Mouse (Mus musculus): Measurements from ENCODE around the gene D130043K22Rik. TPM values are rescaled to one million over a fixed set of nuclear protein-coding genes. Genes with fewer than 3 reads are reported as not detected.

D130043K22Rik gene
- polyA plus RNA-seq, 1 experiment = 0.02 TPM

- Histone ChIP-seq H3K79me2 (ENCODE audit: control insufficient read depth, insufficient read depth) (peaks cover 54% of the 10 kb centered on the region), H3K4me3 (ENCODE audit: insufficient read depth, poor library complexity, severe bottlenecking) (peak within 1 kb of the TSS; percentile 94), H3ac (ENCODE audit: control insufficient read depth, insufficient read length, low read depth) (peak within 1 kb of the TSS; percentile 96), H3K79me3 (ENCODE audit: low read depth) (peaks cover 46% of the 10 kb centered on the region), H3K27me3 (ENCODE audit: control insufficient read depth, insufficient read depth, insufficient read length) (no peaks in the 10 kb centered on the region), H3K36me3 (ENCODE audit: control insufficient read depth, insufficient read depth) (peaks cover 36% of the 10 kb centered on the region)
- TF ChIP-seq MYOG (IDR thresholded peaks at IDR 0.05; ENCODE audit: control insufficient read depth, extremely low read depth, insufficient read length) = no peak
- TF ChIP-seq FOSL1 (IDR thresholded peaks at IDR 0.05; ENCODE audit: insufficient read depth, low read length, poor library complexity, severe bottlenecking) = no peak
- TF ChIP-seq MYOD1 (IDR thresholded peaks at IDR 0.05; ENCODE audit: control insufficient read depth, insufficient read length, low read depth) = no peak
- no peak for TF ChIP-seq CEBPB (IDR thresholded peaks at IDR 0.05; ENCODE audit: low read depth)
- TF ChIP-seq CTCF (IDR thresholded peaks at IDR 0.05; ENCODE audit: control insufficient read depth, insufficient read depth, insufficient read length) = no peak
- TF ChIP-seq USF1 (IDR thresholded peaks at IDR 0.05; ENCODE audit: low read depth) = no peak
- no peak for TF ChIP-seq MAX (IDR thresholded peaks at IDR 0.05)
These were observed 43.5 kb upstream of the D130043K22Rik start, which contains the start of gene BC005537 for GRCm38 (mm10) chr13:24801308-24801921. Gene BC005537 (plus strand): TSS chr13:24801657.

GRCm38 (mm10) chr13:24802131-24802691 is 42.7 kb upstream of the D130043K22Rik start:
- peak overlapping the region; percentile 93 for H3ac ChIP-seq (ENCODE audit: control insufficient read depth, insufficient read length, low read depth)
- peaks cover 52% of the 10 kb centered on the region for H3K79me3 ChIP-seq (ENCODE audit: low read depth)
- H3K4me3 ChIP-seq (ENCODE audit: insufficient read depth, poor library complexity, severe bottlenecking) = peak overlapping the region; percentile 94
- H3K27me3 ChIP-seq (ENCODE audit: control insufficient read depth, insufficient read depth, insufficient read length) = no peaks in the 10 kb centered on the region
- peaks cover 60% of the 10 kb centered on the region for H3K79me2 ChIP-seq (ENCODE audit: control insufficient read depth, insufficient read depth)
- peaks cover 44% of the 10 kb centered on the region for H3K36me3 ChIP-seq (ENCODE audit: control insufficient read depth, insufficient read depth)
- no peak for TF ChIP-seq MYOG (IDR thresholded peaks at IDR 0.05; ENCODE audit: control insufficient read depth, extremely low read depth, insufficient read length)
- no peak for TF ChIP-seq FOSL1 (IDR thresholded peaks at IDR 0.05; ENCODE audit: insufficient read depth, low read length, poor library complexity, severe bottlenecking)
- TF ChIP-seq MYOD1 (IDR thresholded peaks at IDR 0.05; ENCODE audit: control insufficient read depth, insufficient read length, low read depth) = peak; percentile 3
- TF ChIP-seq USF1 (IDR thresholded peaks at IDR 0.05; ENCODE audit: low read depth) = no peak
- no peak for TF ChIP-seq CTCF (IDR thresholded peaks at IDR 0.05; ENCODE audit: control insufficient read depth, insufficient read depth, insufficient read length)
- TF ChIP-seq MAX (IDR thresholded peaks at IDR 0.05) = no peak

GRCm38 (mm10) chr13:24803196-24803595 is 41.7 kb upstream of the D130043K22Rik start:
- peaks cover 54% of the 10 kb centered on the region for H3K79me3 ChIP-seq (ENCODE audit: low read depth)
- H3K79me2 ChIP-seq (ENCODE audit: control insufficient read depth, insufficient read depth) = peaks cover 70% of the 10 kb centered on the region
- no peaks in the 10 kb centered on the region for H3K27me3 ChIP-seq (ENCODE audit: control insufficient read depth, insufficient read depth, insufficient read length)
- H3K4me3 ChIP-seq (ENCODE audit: insufficient read depth, poor library complexity, severe bottlenecking) = peak overlapping the region; percentile 94
- no peak overlapping the region for H3ac ChIP-seq (ENCODE audit: control insufficient read depth, insufficient read length, low read depth)
- no peak for TF ChIP-seq CTCF (IDR thresholded peaks at IDR 0.05; ENCODE audit: control insufficient read depth, insufficient read depth, insufficient read length)
- TF ChIP-seq MYOG (IDR thresholded peaks at IDR 0.05; ENCODE audit: control insufficient read depth, extremely low read depth, insufficient read length) = no peak
- no peak for TF ChIP-seq MYOD1 (IDR thresholded peaks at IDR 0.05; ENCODE audit: control insufficient read depth, insufficient read length, low read depth)
- no peak for TF ChIP-seq USF1 (IDR thresholded peaks at IDR 0.05; ENCODE audit: low read depth)
- TF ChIP-seq CEBPB (IDR thresholded peaks at IDR 0.05; ENCODE audit: low read depth) = no peak
- peaks cover 53% of the 10 kb centered on the region for H3K36me3 ChIP-seq (ENCODE audit: control insufficient read depth, insufficient read depth)

- H3K36me3 ChIP-seq (ENCODE audit: control insufficient read depth, insufficient read depth) = peaks cover 82% of the 10 kb centered on the region
- H3K79me2 ChIP-seq (ENCODE audit: control insufficient read depth, insufficient read depth) = peaks cover 93% of the 10 kb centered on the region
- no peaks in the 10 kb centered on the region for H3K27me3 ChIP-seq (ENCODE audit: control insufficient read depth, insufficient read depth, insufficient read length)
- H3K79me3 ChIP-seq (ENCODE audit: low read depth) = peaks cover 62% of the 10 kb centered on the region
- no peak overlapping the region for H3ac ChIP-seq (ENCODE audit: control insufficient read depth, insufficient read length, low read depth)
- TF ChIP-seq MYOG (IDR thresholded peaks at IDR 0.05; ENCODE audit: control insufficient read depth, extremely low read depth, insufficient read length) = no peak
- no peak for TF ChIP-seq FOSL1 (IDR thresholded peaks at IDR 0.05; ENCODE audit: insufficient read depth, low read length, poor library complexity, severe bottlenecking)
- no peak for TF ChIP-seq MAX (IDR thresholded peaks at IDR 0.05)
- no peak for TF ChIP-seq USF1 (IDR thresholded peaks at IDR 0.05; ENCODE audit: low read depth)
- TF ChIP-seq CTCF (IDR thresholded peaks at IDR 0.05; ENCODE audit: control insufficient read depth, insufficient read depth, insufficient read length) = no peak
- TF ChIP-seq MYOD1 (IDR thresholded peaks at IDR 0.05; ENCODE audit: control insufficient read depth, insufficient read length, low read depth) = no peak
- no peak for TF ChIP-seq CEBPB (IDR thresholded peaks at IDR 0.05; ENCODE audit: low read depth)
- H3K4me3 ChIP-seq (ENCODE audit: insufficient read depth, poor library complexity, severe bottlenecking) = no peak overlapping the region
These were observed 38.9 kb upstream of the D130043K22Rik start for GRCm38 (mm10) chr13:24806079-24806478.

- no peak overlapping the region for H3ac ChIP-seq (ENCODE audit: control insufficient read depth, insufficient read length, low read depth)
- TF ChIP-seq MYOD1 (IDR thresholded peaks at IDR 0.05; ENCODE audit: control insufficient read depth, insufficient read length, low read depth) (no peak), USF1 (IDR thresholded peaks at IDR 0.05; ENCODE audit: low read depth) (no peak), FOSL1 (IDR thresholded peaks at IDR 0.05; ENCODE audit: insufficient read depth, low read length, poor library complexity, severe bottlenecking) (no peak), MAX (IDR thresholded peaks at IDR 0.05) (no peak), MYOG (IDR thresholded peaks at IDR 0.05; ENCODE audit: control insufficient read depth, extremely low read depth, insufficient read length) (no peak), CEBPB (IDR thresholded peaks at IDR 0.05; ENCODE audit: low read depth) (no peak), CTCF (IDR thresholded peaks at IDR 0.05; ENCODE audit: control insufficient read depth, insufficient read depth, insufficient read length) (no peak)
- peaks cover 7% of the 10 kb centered on the region for H3K79me3 ChIP-seq (ENCODE audit: low read depth)
- H3K36me3 ChIP-seq (ENCODE audit: control insufficient read depth, insufficient read depth) = peaks cover 73% of the 10 kb centered on the region
- H3K79me2 ChIP-seq (ENCODE audit: control insufficient read depth, insufficient read depth) = peaks cover 40% of the 10 kb centered on the region
- H3K27me3 ChIP-seq (ENCODE audit: control insufficient read depth, insufficient read depth, insufficient read length) = no peaks in the 10 kb centered on the region
- H3K4me3 ChIP-seq (ENCODE audit: insufficient read depth, poor library complexity, severe bottlenecking) = no peak overlapping the region
These were observed 32.4 kb upstream of the D130043K22Rik start for GRCm38 (mm10) chr13:24812521-24812920.
